Mouse (Mus musculus) liver, adult 2 months (tissue): Measurements from ENCODE around the gene Selenos. TPM values are rescaled to one million over a fixed set of nuclear protein-coding genes. Genes with fewer than 3 reads are reported as not detected.
"Not testable (repeated sequence)": the region's sequence is repeated elsewhere in the genome, so short reads cannot be mapped to it uniquely, and the experiment has no call there.

Source experiments
- DNase-seq: peaks from one replicate; pipeline ENCODE4 v3.0.0-alpha.2; 2011; ENCODE audit warnings: low read depth, low spot score; ENCODE audit errors: extremely low read depth
- H3K27ac ChIP-seq: fragments of 200-500 bp; replicated peaks from 2 replicates; pipeline ENCODE4 v1.5.1; 2012; ENCODE audit warnings: low read depth, mild to moderate bottlenecking, control low read depth, inconsistent platforms, low read length; ENCODE audit not compliant: insufficient read depth
- H3K27me3 ChIP-seq: fragments of 200-500 bp; 2 replicates; pipeline ENCODE4 v1.6.1; 2012; ENCODE audit warnings: mild to moderate bottlenecking, moderate library complexity, low read length, inconsistent platforms; ENCODE audit not compliant: control insufficient read depth, insufficient read depth
- H3K36me3 ChIP-seq: fragments of 200-500 bp; 2 replicates; pipeline ENCODE4 v1.6.1; 2012; ENCODE audit warnings: low read length, inconsistent platforms; ENCODE audit not compliant: control insufficient read depth, insufficient read depth
- H3K4me1 ChIP-seq: fragments of 200-500 bp; 2 replicates; pipeline ENCODE4 v1.6.1; 2011; ENCODE audit warnings: low read length; ENCODE audit not compliant: control insufficient read depth, insufficient read depth
- H3K4me3 ChIP-seq: fragments of 200-500 bp; 2 replicates; pipeline ENCODE4 v1.5.1; 2011; ENCODE audit warnings: low read depth, mild to moderate bottlenecking, control low read depth, low read length, moderate library complexity; ENCODE audit not compliant: insufficient read depth
- H3K79me2 ChIP-seq: fragments of 200-500 bp; 2 replicates; pipeline ENCODE4 v1.6.1; 2012; ENCODE audit warnings: inconsistent platforms, mild to moderate bottlenecking, low read length, moderate library complexity; ENCODE audit not compliant: control insufficient read depth, insufficient read depth
- H3K9ac ChIP-seq: fragments of 200-500 bp; 2 replicates; pipeline ENCODE4 v1.6.1; 2012; ENCODE audit warnings: low read depth, mild to moderate bottlenecking, control low read depth, inconsistent platforms, low read length
- CTCF ChIP-seq: fragments of 200-500 bp; IDR thresholded peaks from 2 replicates; pipeline ENCODE4 v1.5.1; 2011; ENCODE audit warnings: low read depth, low read length, control low read depth
- POLR2A ChIP-seq: fragments of 200-500 bp; IDR thresholded peaks from 2 replicates; pipeline ENCODE4 v1.6.1; 2011; ENCODE audit warnings: low read length, control low read depth; ENCODE audit not compliant: insufficient read depth; ENCODE audit errors: extremely low read depth
- WGBS: fragments of 180-500 bp; shearing (Covaris S2); methylation state at CpG from one replicate; pipeline ENCODE4 v1.1.7; 2018; 5-methylcytosine and 5-hydroxymethylcytosine counted together
- polyA plus RNA-seq: library from polyadenylated mRNA; depleted of rRNA; stranded (reverse); fragments of >200 nt; gene quantifications from 2 replicates; pipeline ENCODE4 v1.2.3, GENCODE M21; 2012
- total RNA-seq: library from RNA; depleted of rRNA; stranded (reverse); fragments of >200 nt; gene quantifications from 2 replicates; pipeline ENCODE4 v1.2.3, GENCODE M21; 2014

The Selenos gene
- total and polyA plus RNA-seq, 2 experiments, result 68.9 to 164 TPM

GRCm38 (mm10) chr7:66053946-66054483 is 25.4 kb upstream of the Selenos start:
- DNase-seq, result no peak
- no peaks in the 10 kb centered on the region for H3K27me3 ChIP-seq
- H3K4me3 ChIP-seq, result no peak overlapping the region
- TF ChIP-seq CTCF, result no peak
- H3K27ac ChIP-seq, result no peak overlapping the region
- no peak overlapping the region for H3K9ac ChIP-seq
- WGBS, result 92% methylated on average over 4 of the region's 4 CpGs
- H3K4me1 ChIP-seq, result peaks cover 5% of the 10 kb centered on the region; the same call in 1 of the 2 replicates
- peaks cover 8% of the 10 kb centered on the region; the same call in 1 of the 2 replicates for H3K36me3 ChIP-seq
- H3K79me2 ChIP-seq, result no peaks in the 10 kb centered on the region

GRCm38 (mm10) chr7:66055356-66055755 is 24.1 kb upstream of the Selenos start:
- not testable (repeated sequence) for H3K9ac ChIP-seq, H3K79me2 ChIP-seq, H3K27ac ChIP-seq, H3K4me1 ChIP-seq, H3K4me3 ChIP-seq, DNase-seq, H3K36me3 ChIP-seq, H3K27me3 ChIP-seq
- 4% methylated on average over 2 of the region's 2 CpGs for WGBS
- TF ChIP-seq CTCF, result peak; percentile 47

GRCm38 (mm10) chr7:66058703-66059102 is 20.7 kb upstream of the Selenos start, which contains the start of gene Snrpa1:
Gene Snrpa1, plus strand, starts transcription at chr7:66059003.
- WGBS, result 88% methylated on average over 1 of the region's 1 CpGs
- peak within 1 kb of the TSS; percentile 74 for H3K4me3 ChIP-seq
- peak within 1 kb of the TSS; percentile 81 for H3K9ac ChIP-seq
- H3K4me1 ChIP-seq, result peaks cover 9% of the 10 kb centered on the region; the same call in 1 of the 2 replicates
- peaks cover 6% of the 10 kb centered on the region for H3K36me3 ChIP-seq
- no peak for TF ChIP-seq CTCF
- H3K27ac ChIP-seq, result peak within 1 kb of the TSS; percentile 85
- DNase-seq, result no peak
- H3K79me2 ChIP-seq, result peaks cover 7% of the 10 kb centered on the region; the same call in 1 of the 2 replicates
- H3K27me3 ChIP-seq, result no peaks in the 10 kb centered on the region

GRCm38 (mm10) chr7:66060066-66060956 is 19.1 kb upstream of the Selenos start:
- WGBS, result under 1% methylated on average over 64 of the region's 64 CpGs
- Histone ChIP-seq H3K9ac (peak overlapping the region; percentile 81), H3K36me3 (peaks cover 15% of the 10 kb centered on the region), H3K27ac (peak overlapping the region; percentile 85), H3K4me3 (peak overlapping the region; percentile 74), H3K4me1 (peaks cover 9% of the 10 kb centered on the region; the same call in 1 of the 2 replicates), H3K79me2 (peaks cover 7% of the 10 kb centered on the region; the same call in 1 of the 2 replicates), H3K27me3 (no peaks in the 10 kb centered on the region)
- DNase-seq, result peak; percentile 80
- TF ChIP-seq POLR2A (peak; percentile 75), CTCF (no peak)

GRCm38 (mm10) chr7:66061057-66061456 is 18.4 kb upstream of the Selenos start:
- no peaks in the 10 kb centered on the region for H3K27me3 ChIP-seq
- H3K4me3 ChIP-seq, result peak overlapping the region; percentile 74
- TF ChIP-seq CTCF (no peak), POLR2A (no peak)
- peaks cover 9% of the 10 kb centered on the region; the same call in 1 of the 2 replicates for H3K4me1 ChIP-seq
- H3K36me3 ChIP-seq, result peaks cover 20% of the 10 kb centered on the region
- WGBS, result under 1% methylated on average over 14 of the region's 14 CpGs
- no peak for DNase-seq
- H3K79me2 ChIP-seq, result peaks cover 7% of the 10 kb centered on the region; the same call in 1 of the 2 replicates
- H3K27ac ChIP-seq, result 0 out of 2 replicates have a peak overlapping the region, but pooled peaks have one; percentile 19
- H3K9ac ChIP-seq, result peak overlapping the region; percentile 81

- no peaks in the 10 kb centered on the region for H3K27me3 ChIP-seq
- no peak for TF ChIP-seq POLR2A
- TF ChIP-seq CTCF, result no peak
- H3K36me3 ChIP-seq, result peaks cover 38% of the 10 kb centered on the region
- DNase-seq, result no peak
- 86% methylated on average over 2 of the region's 2 CpGs for WGBS
- no peak overlapping the region for H3K4me3 ChIP-seq
- peaks cover 4% of the 10 kb centered on the region; the same call in 1 of the 2 replicates for H3K79me2 ChIP-seq
- 0 out of 2 replicates have a peak overlapping the region, but pooled peaks have one; percentile 27 for H3K27ac ChIP-seq
- H3K9ac ChIP-seq, result no peak overlapping the region
- peaks cover 20% of the 10 kb centered on the region for H3K4me1 ChIP-seq
Observed at GRCm38 (mm10) chr7:66076411-66076810, 3.0 kb upstream of the Selenos start.
